Mouse (Mus musculus): ENCODE results near the gene Kcmf1.
"Not testable (repeated sequence)": the region's sequence is repeated elsewhere in the genome, so short reads cannot be mapped to it uniquely, and the experiment has no call there.

Kcmf1 gene

DNA sequence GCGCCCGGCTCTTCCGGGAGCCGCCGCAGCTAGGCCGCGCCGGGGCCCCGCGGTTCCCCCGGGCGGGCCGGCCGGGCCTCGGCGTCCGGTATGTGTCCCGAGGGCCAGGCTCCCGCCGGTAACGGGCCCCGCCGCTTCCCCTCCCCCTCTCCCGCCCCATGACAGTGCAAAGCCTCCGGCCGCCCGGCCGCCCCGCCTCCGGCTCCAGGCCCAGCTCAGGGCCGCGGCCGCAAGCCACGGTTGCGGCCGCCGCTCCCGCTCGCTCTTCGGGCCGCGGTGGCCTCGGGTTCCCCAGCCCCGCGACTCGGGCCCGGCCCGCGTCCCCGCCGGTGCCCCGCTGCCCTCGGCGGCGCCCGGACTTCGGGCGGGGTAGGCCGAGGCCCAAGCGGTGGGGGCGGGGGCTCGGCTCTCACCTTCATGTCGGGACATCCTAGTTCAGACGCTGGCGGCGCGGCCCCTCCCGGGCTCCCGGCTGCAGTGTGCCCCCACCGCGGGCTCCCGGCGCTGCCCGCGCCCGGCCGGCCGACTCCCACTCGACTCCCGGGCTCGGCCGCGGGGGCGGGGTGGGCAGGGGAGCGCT is 488 bp downstream of the Kcmf1 start:
- DNase-seq (ENCODE audit: low read depth, low spot score) = no peak

GRCm38 (mm10) chr6:72898244-72899200 is 1.3 kb downstream of the Kcmf1 start:
- no peak for DNase-seq (ENCODE audit: low read depth, low spot score)

DNA sequence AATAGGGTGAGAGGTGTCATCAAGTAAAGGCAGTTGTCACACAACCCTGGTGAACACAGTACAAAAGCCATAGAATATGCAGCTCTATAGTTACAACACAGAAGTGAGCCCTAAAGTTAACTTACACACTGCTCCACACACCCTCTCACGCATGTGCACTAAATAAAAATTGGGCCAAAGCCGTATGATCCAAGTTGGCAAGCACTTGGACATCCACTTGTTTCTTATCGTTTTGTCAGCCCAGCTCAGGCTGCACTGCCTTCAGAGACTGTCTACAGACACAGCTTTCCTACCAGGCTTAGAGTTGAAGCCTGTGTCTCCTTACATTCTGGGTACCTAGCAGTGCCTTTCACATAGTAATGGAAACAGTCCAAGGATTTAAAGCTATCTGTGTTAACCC is 4.8 kb downstream of the Kcmf1 start:
- DNase-seq (ENCODE audit: low read depth, low spot score) = no peak

- no peak for DNase-seq (ENCODE audit: low read depth, low spot score)
These were observed 8.5 kb downstream of the Kcmf1 start for GRCm38 (mm10) chr6:72891238-72891637.

DNA sequence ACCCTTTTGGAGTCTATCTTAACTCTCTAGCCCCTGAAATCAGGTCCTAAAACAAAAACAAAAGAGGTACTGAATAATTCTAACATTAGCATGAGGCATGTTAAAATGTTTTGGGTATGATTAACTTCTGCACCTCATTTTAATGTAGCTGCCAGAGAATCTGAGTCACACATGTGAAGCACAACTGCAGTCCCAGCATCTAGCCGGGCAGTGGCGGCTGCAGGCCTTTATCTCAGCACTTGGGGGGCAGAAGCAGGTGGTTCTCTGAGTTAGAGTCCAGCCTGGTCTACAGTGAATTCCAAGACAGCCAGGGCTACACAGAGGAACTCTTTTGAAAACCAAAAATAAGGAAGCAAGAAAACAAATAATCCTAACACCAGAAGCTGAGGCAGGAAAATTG is 11.1 kb downstream of the Kcmf1 start:
- DNase-seq (ENCODE audit: low read depth, low spot score) = no peak

DNA sequence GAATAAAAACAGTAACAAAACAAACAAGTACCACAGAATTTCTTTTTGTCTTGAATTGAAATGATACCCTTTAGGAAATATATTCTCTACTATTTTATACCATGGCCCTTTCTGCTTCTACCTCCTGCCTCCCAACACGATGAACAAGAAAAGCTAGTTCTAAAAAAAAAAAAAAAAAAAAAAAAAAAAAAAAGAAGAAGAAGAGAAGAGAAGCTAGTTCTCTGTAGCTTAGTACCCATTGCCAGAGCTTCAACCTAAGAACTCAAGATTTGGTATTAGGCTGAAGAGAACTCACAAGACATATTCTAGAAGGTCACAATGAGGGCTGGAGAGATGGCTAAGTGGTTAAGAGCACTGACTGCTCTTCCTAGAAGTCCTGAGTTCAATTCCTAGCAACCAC is 14.5 kb downstream of the Kcmf1 start:
- DNase-seq (ENCODE audit: low read depth, low spot score) = no peak

GRCm38 (mm10) chr6:72884767-72885166 is 15.0 kb downstream of the Kcmf1 start:
- no peak for DNase-seq (ENCODE audit: low read depth, low spot score)

GRCm38 (mm10) chr6:72882661-72883458 is 16.9 kb downstream of the Kcmf1 start:
- DNase-seq (ENCODE audit: low read depth, low spot score) = no peak

DNA sequence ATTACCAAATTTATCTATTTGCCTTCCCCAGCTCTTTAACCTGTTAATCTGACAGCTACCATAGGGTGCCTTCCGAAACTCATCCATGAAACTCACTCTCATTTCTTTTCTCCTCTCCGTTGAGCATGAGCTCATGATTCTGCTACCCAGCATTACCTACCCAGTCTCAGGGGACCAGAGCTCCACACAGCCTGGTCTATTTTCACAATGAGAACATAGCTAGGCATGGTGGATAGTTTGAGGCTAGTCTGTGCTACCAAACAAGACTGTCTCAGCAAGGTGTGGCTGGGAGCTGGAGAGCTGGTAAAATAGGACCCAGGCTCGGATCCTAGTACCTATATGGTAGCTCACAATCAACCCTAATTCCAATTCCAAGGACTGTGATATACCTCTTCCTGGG is 17.6 kb downstream of the Kcmf1 start:
- no peak for DNase-seq (ENCODE audit: low read depth, low spot score)

- no peak for DNase-seq (ENCODE audit: low read depth, low spot score)
These were observed 18.2 kb downstream of the Kcmf1 start for GRCm38 (mm10) chr6:72881619-72881979.

DNA sequence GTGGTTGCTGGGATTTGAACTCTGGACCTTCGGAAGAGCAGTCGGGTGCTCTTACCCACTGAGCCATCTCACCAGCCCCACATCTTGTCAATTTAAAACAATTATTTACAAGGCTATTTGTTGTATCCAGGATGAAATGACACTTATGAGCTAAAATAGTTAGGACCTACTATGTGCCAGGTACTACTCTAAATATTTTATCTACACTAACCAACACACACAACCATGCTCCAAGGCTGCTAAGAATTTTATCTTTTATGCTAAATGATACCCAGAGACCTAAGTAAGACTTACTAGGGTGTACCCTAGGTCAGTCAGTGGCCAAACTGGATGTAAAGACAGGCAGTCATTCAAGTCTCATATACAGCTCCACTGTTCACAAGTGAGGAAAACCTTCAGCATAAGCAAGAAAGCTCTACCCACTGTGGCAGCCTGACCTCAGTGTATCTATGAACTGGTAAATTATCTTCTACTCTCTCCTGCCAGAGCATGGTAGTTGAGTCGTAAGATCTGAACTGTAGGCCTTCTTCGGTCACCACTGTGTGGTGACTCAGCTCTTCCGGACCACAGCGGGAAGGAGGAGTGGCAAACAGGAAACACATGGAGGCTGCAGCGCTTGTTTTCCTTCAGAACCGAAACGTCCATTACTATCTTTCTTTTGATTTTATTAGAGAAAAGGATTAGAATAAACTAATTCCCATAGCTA is 18.7 kb downstream of the Kcmf1 start:
- no peak for DNase-seq (ENCODE audit: low read depth, low spot score)

GRCm38 (mm10) chr6:72876629-72877028 is 23.1 kb downstream of the Kcmf1 start:
- DNase-seq (ENCODE audit: low read depth, low spot score) = no peak

GRCm38 (mm10) chr6:72873338-72873737 is 26.4 kb downstream of the Kcmf1 start:
- no peak for DNase-seq (ENCODE audit: low read depth, low spot score)

DNA sequence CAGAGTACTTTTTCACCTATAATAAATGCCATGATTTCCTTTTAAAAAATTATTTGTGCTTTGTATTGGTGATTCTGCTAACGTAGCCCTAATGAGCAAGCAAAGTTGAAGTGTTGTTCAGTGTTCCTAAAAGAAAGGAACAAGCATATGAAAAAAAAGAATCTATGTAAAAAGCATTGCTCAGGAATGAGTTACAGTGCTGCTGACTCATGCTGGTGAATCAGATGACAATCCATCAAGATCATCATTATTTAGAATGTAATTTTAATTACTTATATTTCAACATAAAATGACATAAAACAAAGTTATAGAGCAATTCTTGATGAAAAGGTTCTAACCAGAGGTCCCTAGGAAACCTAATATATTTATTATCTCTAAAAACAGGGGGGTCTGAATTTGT is 27.5 kb downstream of the Kcmf1 start:
- no peak for DNase-seq (ENCODE audit: low read depth, low spot score)

GRCm38 (mm10) chr6:72869601-72870000 is 30.2 kb downstream of the Kcmf1 start:
- no peak for DNase-seq (ENCODE audit: low read depth, low spot score)

DNA sequence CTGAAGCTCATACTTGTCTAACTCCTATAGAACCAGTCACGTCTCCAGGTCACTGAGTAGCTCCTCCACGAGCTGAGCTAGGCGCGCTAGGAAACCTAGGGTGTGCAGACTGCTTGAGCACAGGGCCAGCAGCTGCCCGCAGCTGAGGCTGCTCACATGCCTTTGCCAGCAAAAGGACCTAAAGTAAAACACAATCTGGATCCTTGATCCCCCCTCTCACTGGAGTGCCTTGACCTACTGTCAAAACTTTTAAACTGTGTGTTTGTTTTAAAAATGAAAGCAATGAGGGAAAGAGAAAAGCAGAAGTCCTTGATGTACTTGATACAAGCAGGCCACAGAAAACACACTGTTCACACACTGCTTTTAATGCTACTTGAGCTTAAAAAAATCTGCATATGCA is 31.1 kb downstream of the Kcmf1 start:
- DNase-seq (ENCODE audit: low read depth, low spot score) = no peak

DNA sequence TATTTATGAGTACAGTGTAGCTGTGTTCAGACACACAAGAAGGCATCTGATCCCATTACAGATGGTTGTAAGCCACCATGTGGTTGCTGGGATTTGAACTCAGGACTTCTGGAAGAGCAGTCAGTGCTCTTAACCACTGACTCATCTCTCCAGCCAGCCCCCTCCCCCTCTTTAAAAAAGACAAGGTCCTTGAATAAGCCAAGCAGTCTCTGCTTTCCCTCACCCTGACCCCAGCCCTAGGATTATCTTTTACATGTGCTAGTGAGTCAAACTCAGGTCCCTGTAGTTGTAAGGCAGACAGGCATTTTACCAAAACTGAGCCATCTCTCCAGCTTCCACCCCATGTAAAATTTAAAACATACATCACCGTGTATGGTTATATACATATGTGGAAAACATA is 32.0 kb downstream of the Kcmf1 start:
- DNase-seq (ENCODE audit: low read depth, low spot score) = no peak

DNA sequence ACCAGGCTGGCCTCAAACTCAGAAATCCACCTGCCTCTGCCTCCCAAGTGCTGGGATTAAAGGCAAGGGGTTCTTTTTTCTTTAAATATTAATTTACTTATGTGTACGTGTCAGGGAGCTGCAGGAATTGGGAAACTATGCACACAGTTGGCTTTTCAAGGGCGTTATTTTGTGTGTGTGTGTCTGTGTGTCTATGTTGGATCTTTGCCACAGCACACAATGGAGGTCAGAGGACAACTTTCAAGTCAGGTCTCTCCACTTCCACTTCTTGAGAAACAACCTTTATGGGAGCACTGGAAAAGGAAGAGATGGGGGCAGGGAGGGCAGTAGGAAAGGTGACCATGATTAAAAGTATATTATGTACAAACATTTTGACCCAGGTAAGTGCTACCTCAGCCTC is 33.5 kb downstream of the Kcmf1 start:
- no peak for DNase-seq (ENCODE audit: low read depth, low spot score)

- DNase-seq (ENCODE audit: low read depth, low spot score) = not testable (repeated sequence)
These were observed 37.1 kb downstream of the Kcmf1 start for GRCm38 (mm10) chr6:72862686-72863085.

DNA sequence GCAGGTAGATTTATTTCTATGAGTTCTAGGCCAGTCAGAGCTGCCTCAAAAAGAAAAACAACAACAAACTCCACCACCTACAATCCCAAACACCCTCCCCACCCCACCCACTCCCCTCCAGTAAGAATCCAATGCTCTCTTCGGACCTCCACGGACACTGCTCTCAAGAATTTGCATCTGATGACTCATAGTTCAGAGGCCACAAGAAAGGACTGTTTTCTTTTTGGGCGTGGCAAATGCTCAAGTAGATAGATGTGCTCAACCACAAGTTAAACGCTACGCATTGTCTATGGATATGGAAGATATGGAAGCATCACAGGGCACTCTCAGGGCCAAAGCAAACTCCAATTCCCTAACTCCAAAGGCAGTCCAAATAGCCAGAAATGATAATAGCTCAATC is 45.5 kb downstream of the Kcmf1 start:
- no peak for DNase-seq (ENCODE audit: low read depth, low spot score)

- no peak for DNase-seq (ENCODE audit: low read depth, low spot score)
These were observed 47.6 kb downstream of the Kcmf1 start for GRCm38 (mm10) chr6:72852180-72852579.

DNA sequence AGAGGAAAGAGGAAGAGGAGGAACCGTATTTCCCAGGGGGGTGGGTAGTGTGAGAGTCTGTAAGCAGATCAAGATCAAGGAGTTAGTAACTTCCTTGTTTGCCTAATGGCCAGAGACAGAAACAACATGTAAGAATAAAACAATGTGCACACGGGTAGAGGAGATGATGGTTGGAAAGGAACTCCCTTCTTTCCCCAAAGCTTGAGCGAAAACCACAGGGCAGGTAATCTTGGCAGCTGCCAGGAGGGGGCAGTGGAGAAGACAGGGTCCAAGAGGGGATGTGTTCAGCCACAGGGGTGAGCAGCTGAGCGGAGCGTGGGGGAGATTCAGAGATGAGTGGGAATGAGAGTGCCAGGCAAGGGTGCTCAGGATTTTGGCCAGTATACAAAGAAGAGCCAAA is 48.1 kb downstream of the Kcmf1 start:
- DNase-seq (ENCODE audit: low read depth, low spot score) = no peak

All from telencephalon, adult 2 months (tissue).